Mouse (Mus musculus) gastrocnemius, postnatal 14 days (tissue): ENCODE results near the gene Gtpbp3. TPM values are rescaled to one million over a fixed set of nuclear protein-coding genes. Genes with fewer than 3 reads are reported as not detected.

Experiments
- DNase-seq: peaks from one replicate; pipeline ENCODE4 v3.0.0; 2021; ENCODE audit warnings: mixed read lengths
- intact Hi-C: fragments of 180-260 bp; cut with DNase I; formaldehyde crosslinking; loops from one replicate; pipeline ENCODE4 v1.15.1; 2025; ENCODE audit warnings: low total_unique reads
- total RNA-seq, 2 experiments: library from RNA; stranded (reverse); gene quantifications; 2 replicates each; pipeline ENCODE4 v1.2.3; 2021

Gtpbp3 gene
- total RNA-seq, 2 experiments from 2014 or later = 7.5 to 8.5 TPM

DNA sequence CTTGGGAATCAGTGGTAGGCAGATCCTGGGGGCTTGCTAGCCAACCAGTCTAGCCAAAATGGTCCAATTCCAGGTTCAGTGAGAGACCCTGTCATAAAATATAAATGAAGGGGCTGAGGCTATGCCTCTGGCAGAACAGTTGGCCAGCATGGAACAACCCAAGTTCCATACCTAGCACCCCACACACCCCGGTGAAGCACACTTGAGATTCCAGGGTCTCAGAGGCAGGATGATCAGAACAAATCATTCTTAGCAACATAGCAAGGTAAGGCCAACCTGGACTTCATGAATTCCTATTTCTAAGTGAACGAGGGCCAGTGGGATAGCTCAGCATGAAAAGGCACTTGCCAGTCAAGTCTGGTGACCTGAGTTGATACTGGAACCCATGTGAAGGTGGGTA lies 20.7 kb upstream of the Gtpbp3 start:
- no peak for DNase-seq
- intact Hi-C loops = loop anchor here (10.0 kb wide), 1 partner anchor 92 kb away; the partner anchor contains the start of gene Ocel1

GRCm38 (mm10) chr8:71468001-71468400 lies 19.9 kb upstream of the Gtpbp3 start:
- intact Hi-C loops = loop anchor here (10.0 kb wide), 1 partner anchor 93 kb away; the partner anchor contains the start of gene Ocel1
- DNase-seq = no peak

DNA sequence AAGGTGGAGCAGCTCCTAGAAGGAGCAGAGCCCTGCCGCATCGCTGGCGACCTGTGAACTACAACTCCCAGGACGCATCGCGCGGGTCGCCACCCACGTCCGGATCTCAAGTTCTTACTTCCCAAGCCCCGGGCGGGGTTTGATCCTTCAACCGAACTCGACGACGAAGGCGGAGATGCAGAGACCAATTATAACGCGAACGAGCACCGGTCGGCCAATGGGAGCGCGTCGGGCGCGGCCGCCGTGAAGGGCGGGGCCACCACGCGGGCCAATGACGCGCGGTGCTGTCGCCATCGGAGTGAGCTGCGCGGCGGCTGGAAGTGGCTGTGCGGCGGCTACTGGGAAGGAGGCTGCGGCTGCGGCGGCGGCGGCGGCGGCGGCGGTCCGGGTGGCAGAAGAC lies 19.0 kb upstream of the Gtpbp3 start, which contains the start of gene Dda1:
Gene Dda1 (plus strand): TSS at position 284 of the 400 bp plus-strand sequence.
- intact Hi-C loops = loop anchor here (10.0 kb wide), 1 partner anchor 94 kb away; the partner anchor contains the start of gene Ocel1

DNA sequence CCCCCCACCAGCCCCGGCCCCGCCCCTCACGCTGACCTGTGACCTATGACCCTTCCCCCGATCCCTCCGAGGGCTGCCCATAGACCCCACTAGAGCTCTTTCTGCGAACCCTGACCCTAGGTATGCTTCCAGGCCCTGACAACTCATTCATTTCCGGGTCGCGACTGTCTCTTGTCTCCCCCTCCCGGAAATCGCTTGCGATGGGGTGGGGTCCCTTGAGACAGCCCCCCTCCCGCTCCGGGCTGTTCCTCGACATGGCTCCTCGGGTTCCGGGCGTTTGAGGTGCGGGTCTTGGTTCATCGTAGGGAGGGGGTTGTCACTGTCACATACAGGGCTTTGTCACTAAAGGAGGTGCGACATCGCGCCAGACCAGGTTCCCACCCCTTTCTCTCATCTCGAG lies 18.5 kb upstream of the Gtpbp3 start:
- peak; percentile 58 for DNase-seq
- intact Hi-C loops = loop anchor here (10.0 kb wide), 1 partner anchor 95 kb away; the partner anchor contains the start of gene Ocel1

More for the DNA sequence above, 19.0 kb upstream of the Gtpbp3 start, which contains the start of gene Dda1:
- peak; percentile 98 for DNase-seq

DNA sequence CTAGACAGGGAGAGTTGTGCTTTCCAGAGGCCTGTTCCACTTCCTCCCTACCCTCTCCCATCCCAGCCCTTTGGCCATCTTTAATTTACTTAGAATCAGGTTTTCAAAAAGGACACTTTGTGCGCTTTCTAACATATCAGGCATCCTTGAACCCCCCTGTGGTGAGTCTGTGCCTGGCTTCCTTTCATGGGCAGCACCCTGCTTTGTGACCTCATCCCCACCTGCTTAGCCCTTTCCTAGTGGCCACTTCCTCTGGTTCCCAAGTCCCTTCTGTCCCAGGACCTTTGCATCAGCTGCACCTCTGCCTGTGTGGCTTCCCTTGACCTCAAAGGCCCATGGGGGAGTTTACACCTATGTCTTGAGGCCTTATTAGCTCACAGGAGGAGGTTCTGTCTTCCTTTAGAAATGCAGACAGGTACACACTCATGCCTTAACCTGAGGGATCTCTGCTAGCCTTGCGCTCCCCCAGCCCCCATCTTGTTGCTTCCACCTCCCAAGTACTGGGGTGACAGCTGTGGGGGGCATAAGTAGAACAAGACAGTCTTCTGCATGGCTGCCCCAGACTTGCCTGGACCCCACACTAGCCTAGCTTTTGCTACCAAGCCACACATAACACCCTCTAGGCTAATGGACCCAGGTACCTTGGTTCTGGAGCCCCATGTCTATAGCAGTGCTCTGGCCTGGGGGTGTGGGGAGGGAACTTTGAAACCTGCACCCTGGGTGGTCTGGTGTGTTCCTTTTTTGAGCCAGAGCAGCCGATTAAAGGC lies 17.6 kb upstream of the Gtpbp3 start:
- no peak for DNase-seq
- intact Hi-C loops = no loop called here

DNA sequence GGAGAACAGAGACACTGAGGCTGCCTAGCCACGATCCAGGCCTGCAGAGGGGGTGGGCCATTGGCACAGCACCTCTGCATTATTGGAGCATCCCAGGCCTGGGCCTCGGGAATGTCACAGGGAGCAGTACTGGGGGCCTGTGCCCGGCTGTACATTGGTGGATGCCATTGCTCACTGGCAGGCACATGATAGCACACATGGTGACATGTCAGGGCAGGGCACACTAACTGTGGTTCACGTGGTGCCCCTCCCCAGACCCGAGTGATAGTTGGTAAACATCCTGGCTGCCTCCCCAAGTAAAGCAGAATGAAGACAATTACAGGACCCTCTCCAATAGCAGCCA lies 17.0 kb upstream of the Gtpbp3 start:
- intact Hi-C loops = no loop called here

DNA sequence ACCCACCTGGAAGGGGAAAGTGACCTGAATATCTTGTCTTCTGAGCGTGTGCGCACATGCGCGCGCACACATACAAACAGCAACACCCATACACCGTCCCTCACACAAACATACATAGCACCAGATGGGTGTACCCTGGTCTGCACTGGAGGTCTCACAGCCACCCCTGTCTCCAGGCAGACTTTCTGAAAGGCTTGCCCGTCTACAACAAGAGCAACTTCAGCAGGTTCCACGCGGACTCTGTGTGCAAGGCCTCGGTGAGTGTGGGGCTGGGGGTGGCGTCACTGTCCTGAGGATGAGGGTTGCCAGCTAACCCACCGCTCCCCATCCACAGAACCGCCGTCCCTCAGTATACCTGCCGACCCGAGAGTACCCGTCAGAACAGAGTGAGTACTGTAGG lies 16.0 kb upstream of the Gtpbp3 start:
- intact Hi-C loops = no loop called here
- no peak for DNase-seq

More for the DNA sequence above, 17.0 kb upstream of the Gtpbp3 start:
- DNase-seq = no peak

GRCm38 (mm10) chr8:71472601-71473386 lies 15.1 kb upstream of the Gtpbp3 start:
- intact Hi-C loops = no loop called here

DNA sequence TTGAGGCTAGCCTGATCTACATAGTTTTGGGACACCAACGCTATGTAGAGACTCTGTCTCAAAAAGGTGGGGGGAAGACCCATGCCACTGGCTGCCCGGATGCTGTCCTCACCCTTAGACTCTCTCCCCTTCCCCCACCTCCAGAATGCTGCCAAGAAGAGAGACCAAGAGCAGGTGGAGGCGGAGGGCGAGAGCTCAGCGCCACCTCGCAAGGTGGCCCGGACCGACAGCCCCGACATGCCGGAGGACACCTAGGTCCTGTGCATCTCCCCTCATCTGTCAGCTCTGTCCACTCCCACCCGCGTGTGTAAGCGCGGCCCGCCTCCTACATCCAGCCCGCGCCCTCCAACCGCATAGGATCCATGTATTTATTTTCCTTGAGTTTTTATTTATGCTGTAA lies 13.6 kb upstream of the Gtpbp3 start:
- intact Hi-C loops = no loop called here
- DNase-seq = no peak

More at GRCm38 (mm10) chr8:71472601-71473386, 15.1 kb upstream of the Gtpbp3 start:
- no peak for DNase-seq

GRCm38 (mm10) chr8:71474785-71475701 lies 12.9 kb upstream of the Gtpbp3 start:
- no peak for DNase-seq
- intact Hi-C loops = loop anchor here (5.0 kb wide), 1 partner anchor 658 kb away; no protein-coding TSS in a partner anchor

DNA sequence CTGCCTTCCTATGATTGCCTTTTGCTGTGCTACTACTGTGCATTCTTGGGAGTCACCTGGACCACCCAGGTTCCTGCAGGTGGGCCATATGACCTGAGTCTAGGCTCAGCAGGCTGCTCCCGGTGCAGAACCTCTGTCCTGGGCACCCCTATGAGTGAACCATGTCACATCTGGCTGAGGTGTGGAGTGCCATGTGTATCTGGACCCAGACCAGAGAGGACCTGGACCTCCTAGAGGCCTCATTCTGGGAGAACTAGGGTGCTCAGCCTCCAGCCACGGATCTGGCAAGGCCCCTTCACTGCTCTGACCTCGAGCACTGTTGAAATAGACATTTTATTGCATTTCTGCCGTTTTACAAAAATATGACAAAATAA lies 12.2 kb upstream of the Gtpbp3 start:
- intact Hi-C loops = loop anchor here (5.0 kb wide), 1 partner anchor 658 kb away; no protein-coding TSS in a partner anchor

GRCm38 (mm10) chr8:71476099-71476940 lies 11.6 kb upstream of the Gtpbp3 start:
- intact Hi-C loops = loop anchor here (5.0 kb wide), 1 partner anchor 659 kb away; no protein-coding TSS in a partner anchor
- DNase-seq = peak; percentile 84

More for the DNA sequence above, 12.2 kb upstream of the Gtpbp3 start:
- DNase-seq = no peak

DNA sequence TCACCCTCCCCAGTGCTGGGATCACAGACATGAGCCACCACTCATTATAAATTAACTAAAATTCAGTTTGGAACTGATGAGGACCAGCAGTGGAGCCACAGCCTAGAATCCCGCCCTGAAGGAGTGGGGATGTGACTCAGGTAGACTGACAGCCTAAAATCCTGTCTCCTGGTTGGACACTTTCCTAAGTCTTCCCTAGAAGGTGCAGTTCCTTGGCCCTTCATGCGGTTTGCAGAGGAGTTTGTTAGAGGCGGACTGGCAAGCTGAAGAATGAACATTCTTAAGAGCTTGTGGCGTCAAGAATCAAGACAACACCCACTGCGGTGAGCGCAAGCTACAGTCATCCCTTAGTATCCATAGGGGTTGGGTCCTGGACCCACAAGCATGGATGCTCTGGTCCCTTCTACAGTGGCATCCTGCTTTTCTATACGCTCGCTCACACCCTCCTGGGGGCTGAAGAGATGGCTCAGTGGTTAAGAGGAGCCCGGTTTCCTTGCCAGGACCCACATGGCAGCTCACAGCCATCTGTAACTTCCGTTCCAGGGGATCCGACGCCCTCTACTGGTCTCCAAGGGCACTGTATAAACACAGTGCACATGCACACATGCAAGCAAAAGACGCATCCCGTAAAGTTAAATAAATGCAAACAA lies 10.6 kb upstream of the Gtpbp3 start:
- DNase-seq = no peak

GRCm38 (mm10) chr8:71478943-71479342 lies 9.0 kb upstream of the Gtpbp3 start:
- intact Hi-C loops = loop anchor here (5.0 kb wide), 1 partner anchor 662 kb away; no protein-coding TSS in a partner anchor
- no peak for DNase-seq

More for the DNA sequence above, 10.6 kb upstream of the Gtpbp3 start:
- intact Hi-C loops = loop anchor here (5.0 kb wide), 1 partner anchor 660 kb away; no protein-coding TSS in a partner anchor

GRCm38 (mm10) chr8:71483932-71484331 lies 4.0 kb upstream of the Gtpbp3 start:
- intact Hi-C loops = no loop called here
- no peak for DNase-seq

GRCm38 (mm10) chr8:71484736-71485135 lies 3.2 kb upstream of the Gtpbp3 start:
- intact Hi-C loops = no loop called here
- DNase-seq = no peak
